Mouse (Mus musculus) right cerebral cortex, postnatal 25 days (tissue): ENCODE results near the gene Slc25a41.

Experiments used
- DNase-seq: peaks from one replicate; pipeline ENCODE4 v3.0.0; 2022

Slc25a41 gene

DNA sequence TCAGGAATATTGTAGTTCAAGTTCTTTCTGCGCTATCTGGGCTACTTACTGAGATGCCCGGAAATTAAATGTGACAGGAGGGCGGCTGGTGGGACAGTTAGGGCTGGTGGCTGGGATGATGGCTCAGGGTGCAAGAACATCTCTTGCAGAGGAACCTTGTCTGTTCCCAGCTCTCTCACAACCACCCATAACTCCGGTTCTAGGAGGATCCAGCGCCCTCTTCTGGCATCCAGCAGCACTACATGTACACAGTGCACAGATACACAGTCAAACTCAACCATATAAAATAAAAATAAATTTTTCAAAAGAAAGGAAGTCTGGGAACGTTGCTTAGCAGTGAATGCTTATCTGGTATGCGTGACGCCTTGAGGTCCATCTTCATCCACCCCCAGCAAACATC is 2.5 kb downstream of the Slc25a41 start:
- DNase-seq = no peak

DNA sequence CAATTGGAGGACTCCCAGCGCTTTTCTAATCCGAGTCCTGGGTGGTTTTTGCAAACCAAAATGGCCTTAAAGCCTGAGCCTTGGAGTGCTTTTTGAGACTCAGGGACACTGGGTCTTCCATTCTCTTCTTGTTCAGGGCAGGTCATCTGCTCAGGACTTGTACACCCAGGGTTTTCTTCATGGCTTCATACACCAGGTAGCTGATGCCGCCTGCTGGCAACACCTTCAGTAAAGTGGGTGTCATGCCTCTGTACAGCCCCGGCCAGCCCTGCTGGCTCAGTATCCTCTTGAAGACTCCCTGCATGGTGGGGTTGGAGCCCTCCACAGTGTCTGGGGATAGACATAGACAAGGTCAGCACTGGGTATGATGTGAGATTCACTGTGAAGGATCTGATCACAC is 8.6 kb downstream of the Slc25a41 start:
- no peak for DNase-seq

DNA sequence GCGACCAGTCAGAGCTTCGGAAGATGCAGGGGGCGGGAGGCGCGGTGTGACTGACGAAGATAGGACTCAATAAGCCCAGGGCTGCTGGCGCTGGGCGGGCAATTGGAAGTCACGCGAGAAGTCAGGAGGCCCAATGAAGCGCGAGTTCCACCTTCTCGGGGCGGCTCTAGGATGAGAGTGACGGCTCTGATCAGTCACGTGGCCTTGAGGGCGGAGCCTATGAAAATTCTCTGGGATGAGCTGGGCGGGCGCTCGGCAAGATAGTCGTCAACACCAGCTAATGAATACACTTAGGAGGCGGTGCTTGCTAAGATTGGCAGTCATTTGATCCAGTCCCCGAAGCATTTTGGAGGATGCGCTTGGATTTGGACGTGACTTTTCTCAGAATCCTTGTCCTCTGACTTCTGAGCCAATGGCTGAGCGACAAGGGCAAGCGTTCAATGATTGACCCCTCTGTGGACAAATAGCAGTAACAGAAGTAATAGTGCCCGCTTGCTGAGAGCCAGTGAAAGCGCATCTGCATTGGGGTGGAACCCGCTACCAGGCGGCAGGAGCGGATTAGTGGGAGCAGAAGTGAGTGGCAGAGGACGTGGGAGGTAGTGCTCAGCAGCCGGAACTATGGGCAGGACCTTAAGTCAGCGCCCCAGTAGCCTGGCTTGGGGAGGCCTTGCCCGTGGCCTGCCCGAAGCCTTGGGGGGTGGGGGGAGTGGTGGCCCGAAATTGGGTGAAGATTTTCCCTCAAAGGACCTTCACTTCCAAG is 9.6 kb downstream of the Slc25a41 start:
- DNase-seq = peak; percentile 100

DNA sequence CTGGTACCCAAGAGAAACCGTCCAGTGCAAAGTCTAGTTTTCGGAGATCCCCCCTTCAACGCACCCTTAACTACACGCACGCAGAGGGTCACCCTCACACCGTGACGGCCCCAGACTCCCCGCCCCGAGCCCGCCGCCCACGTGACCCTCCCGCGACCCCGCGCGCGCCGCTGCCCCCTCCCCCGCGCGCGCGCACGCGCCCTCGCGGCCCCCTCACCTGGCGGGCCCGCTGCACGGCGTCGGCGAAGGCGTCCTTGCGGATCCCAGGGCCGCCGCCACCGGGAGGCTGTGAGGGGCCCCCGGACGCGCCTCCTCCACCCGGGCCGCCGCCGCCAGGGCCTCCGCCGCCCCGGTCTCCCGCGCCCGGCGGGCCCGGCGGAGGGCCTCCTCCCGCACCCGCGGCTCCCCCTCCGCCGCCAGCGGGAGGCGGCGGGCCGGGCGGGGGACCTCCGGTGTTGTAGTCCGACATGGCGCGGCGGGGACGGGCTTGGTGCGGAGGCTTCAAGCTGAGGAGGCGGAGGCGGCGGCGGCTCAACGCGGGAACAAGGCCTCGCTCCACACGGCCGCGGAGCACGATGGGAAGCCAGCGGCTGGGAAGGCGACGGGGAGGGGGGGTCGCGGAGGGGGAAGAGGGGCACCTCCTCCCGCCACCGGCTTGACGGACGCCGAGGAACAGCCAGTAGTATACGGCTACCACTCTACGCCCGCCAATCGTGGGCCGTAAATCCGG is 10.4 kb downstream of the Slc25a41 start, which contains the start of gene Khsrp:
Khsrp (minus strand) TSS at position 592 of the 730 bp plus-strand sequence.
- no peak for DNase-seq

DNA sequence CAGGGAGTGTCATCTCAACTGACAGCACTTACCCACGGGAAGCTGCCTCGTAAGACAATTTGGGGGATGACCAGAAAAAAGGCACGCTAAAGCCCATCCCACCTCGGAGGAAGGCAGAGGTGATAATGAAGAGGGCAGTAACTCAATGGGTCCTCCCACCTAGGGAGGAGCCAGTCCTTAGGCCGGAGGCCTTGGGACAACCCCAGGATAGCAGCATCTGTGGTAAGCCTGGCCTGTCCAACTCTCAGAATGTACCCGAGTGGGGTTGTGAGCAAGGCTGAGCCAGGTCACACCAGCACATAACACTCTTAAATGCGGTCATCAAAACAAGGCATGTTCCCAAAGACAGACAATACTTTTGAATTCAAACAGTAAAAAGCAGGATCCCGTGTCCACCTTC is 11.8 kb downstream of the Slc25a41 start:
- DNase-seq = no peak

DNA sequence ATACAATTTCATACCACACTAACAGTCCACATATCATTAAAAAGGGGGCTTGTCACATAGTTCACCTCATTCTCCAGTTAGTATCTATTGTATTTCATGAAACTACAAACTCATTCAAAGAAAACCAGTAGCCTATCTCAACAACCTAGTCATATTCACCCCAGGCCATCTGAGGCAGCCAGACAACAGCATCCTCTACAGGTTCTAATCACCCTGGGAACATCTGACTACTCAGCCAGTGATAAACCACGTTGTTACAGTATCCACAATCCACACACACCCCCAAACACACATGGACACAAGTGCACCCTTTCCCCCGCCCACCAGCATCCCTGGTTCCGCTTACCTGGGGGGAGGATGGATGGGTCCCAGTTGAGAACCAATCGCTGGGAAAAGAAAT is 14.0 kb downstream of the Slc25a41 start:
- no peak for DNase-seq

DNA sequence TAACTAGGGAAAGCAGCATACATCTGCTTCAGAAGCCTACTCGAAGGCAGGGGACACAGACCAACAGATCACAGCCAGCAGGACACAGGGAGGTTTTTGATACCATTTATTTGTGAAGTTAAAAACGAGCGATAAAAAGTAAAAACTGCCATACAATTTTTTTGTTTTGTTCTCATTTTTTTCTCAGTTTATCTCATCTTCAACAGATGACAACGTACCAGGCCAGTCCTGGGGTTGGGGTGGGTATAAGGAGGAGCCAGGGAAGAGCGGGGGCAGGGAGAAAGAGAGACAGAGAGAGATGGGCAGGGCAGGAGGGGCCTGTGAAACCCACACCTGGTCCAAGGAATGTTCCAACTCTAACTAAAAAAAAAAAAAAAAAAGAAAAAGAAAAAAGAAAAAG is 20.5 kb downstream of the Slc25a41 start:
- no peak for DNase-seq

DNA sequence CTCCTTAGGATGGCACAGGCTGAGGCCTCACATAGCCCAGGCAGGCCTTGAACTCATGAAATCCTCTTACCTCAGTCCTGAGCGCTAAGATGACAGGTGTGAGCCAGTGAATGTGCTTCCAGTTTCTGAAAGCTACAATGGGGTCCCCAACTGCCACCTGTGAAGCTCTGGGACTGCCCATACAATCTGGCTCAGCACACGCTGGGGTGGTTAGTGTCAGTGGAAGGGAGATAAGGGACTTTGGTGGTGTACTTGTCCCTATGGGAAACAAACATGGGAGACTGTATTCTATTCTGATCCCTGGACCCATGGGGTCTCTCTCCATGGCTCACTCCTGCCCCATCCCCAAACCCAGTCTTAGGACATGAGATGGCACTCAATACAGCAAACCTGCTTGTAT is 21.8 kb downstream of the Slc25a41 start:
- no peak for DNase-seq

DNA sequence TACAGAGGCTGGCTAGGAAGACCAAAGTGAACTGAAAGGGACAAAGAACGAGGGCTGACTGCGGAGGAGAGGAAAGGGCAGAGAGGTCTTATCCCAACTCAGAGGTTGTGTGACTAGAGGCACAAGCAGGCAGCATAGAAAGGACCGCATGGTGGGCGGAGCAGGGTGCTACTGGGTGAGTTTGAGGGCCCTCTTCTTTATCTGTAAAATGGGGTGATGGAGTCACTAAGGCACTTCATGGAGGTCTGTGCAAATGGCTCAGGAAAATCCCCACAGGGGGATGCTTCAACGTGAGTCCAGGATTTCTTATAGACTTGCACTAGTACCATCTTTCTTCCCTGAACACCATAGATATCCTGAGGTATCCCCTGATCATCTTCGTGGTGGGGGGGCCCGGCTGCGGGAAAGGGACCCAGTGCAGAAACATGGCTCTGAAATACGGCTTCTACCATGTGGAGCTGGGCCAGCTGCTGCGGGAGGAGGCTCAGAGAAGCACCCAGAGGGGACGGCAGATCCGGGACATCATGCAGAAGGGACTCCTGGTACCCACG is 29.1 kb downstream of the Slc25a41 start:
- no peak for DNase-seq

DNA sequence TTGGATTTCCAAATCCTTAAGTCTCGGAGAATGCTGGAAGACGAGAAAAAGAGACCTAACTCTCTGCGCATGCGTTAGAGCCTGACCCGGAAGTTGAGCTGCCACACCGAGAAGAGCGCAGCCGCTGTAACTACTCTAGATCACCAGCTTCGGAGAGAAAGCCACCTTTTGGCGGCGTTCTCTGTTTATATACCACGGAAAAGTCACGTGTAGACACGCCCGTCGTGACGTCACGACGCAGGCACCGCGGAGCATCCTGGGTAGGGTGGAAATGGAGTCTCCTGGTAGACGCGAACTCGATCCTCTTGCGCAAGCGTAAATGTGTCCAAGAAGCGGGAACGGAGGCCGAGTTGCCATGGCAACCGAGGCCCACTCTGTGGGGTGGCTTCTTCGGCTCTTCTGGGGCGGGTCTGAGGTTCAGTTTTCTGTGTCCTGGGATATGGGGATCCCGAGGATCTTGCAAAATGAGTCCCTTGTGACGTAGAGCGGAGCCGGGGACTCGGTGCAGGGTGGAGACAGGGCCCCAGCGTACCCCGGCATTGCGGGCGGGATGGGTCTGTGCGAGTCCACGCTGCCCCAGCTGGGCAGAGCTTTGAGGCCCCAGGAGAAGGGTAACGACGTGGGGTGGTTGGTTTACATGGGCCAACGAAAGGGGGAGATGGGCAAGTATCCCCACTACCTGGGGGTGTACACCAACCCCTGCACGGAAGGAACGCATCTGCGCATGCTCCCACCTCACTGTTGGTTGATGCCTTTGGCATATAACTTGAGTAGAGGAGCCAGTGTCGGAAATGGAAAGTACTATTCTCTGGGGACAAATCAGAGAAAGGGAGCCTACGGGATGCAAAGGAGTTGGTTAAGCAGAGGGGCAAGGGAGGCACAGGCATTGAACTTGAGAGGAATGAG is 30.0 kb downstream of the Slc25a41 start, which contains the start of the genes Gtf2f1 and Gm17949:
Gtf2f1 (minus strand) TSS at position 53 of the 906 bp plus-strand sequence.
Gm17949 (plus strand) TSS at position 234 of the 906 bp plus-strand sequence.
- peak; percentile 94 for DNase-seq

DNA sequence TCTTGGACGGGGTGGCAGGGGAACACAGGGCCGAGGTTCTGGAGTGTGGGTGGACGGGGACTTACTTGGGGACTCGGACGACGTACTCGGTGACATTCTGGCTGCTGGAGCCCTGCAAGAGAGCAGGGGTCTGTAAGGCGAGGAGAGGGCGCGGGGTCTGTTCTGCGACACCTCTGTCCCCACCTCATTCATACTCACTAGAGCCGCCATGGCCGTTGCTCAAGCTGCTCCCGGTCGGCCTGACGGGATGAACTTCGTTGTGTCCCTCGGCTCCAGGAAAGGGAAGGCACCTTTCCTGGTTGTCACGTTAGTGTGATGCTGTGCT is 30.6 kb downstream of the Slc25a41 start:
- DNase-seq = no peak

DNA sequence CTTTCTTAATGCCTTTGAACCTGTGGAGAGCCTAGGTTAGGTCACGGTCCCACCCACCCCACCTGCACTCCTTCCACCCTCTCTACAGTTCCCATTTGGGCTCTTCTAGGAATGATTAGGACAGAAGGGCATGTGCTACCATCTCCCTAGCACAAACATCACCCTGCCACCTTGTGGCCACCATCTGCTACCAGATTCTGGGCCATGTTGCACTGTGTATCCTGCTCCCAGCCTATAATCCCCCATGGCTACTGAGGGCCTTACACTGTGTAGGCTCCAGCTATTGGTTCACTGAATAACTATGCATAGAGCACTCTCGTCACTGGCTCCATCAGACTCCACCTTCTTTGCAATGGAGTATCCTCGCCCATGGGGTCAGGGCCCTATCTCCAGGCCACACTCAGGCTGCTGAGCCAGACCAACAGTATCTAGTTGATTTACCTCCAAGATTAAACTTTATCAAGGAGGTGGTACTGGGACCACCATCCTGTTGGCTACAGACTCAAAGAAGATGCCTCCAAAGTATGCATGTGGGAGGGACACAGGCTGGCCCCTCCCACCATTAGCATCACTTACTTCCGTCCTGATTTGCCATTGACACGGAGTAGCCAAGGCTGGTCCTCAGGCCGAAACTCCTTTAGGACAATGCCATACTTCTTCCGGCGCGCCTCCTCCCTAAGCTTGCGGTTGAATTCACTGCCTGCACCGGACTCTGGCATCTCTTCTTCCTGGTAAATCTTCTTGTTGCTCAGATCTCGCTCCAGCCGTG is 34.1 kb downstream of the Slc25a41 start:
- no peak for DNase-seq

DNA sequence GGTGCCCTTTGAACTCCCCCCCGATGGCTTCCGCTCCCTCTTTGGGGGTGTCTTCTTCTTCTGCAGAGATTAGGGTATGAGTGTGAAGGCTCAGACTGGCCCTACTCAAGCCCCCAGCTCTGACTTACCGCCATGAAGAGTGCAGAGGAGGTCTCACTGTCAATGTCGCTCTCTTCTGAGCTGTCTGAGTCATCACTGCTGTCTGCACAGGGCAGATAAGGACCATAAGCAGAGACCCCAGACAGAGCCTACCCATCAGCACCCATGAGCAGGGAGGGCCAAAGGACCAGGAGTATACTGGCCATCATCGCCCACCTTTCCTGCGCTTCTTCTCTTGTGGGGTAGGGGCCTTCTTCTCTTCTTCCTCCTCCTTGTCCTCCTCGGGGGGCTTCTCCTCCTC is 37.5 kb downstream of the Slc25a41 start:
- no peak for DNase-seq

DNA sequence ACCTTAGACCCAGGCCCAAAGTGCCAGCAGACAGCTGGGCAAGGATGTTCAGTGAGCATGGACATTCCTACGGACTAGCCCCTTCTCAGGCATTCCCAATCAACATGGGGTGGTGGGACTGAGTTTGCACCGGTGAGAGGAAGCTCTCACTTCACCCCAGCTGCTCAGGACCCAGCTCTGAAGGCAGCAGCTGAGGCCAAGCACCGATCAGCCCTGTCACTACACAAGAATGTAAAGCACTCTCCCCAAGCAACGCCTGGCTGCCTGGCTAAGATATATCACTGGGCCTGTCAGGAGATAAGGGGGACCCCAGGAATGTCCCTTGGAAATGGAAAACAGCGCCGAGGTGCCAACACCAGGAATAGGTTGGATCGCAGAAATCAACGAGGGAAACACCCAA is 40.2 kb downstream of the Slc25a41 start:
- DNase-seq = no peak

DNA sequence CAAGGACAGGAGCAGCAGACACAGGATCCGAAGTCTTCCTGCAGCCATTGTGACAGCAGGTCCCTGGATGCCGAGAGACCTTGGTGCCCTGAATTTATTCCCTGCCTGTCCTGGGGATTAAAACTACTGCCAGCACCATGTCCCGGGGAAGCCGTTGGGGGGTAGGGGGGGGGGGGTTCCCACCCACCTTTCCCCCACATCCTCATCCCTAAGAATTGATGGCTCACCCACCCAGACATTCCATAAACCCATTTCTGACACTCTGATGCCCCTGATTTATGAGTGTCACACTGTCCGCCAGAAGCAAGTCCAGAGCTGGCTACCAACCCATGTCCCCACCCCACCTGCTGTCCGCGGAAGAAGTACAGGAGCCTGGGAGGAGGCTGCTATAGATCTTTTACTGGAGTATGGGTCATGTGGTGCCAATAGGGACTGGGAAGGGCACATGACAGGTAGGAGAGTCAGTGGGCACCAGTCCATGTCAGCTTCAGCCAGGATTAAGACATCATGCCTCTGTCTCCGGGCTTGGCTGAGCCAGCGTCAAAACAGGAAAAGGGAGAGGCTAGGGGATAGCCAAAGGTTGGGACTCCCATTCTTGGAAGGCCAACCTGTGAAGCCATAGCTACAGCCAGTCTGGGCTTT is 41.4 kb downstream of the Slc25a41 start, which contains the start of gene Pspn:
Pspn (minus strand) TSS at position 51 of the 642 bp plus-strand sequence.
- DNase-seq = no peak

DNA sequence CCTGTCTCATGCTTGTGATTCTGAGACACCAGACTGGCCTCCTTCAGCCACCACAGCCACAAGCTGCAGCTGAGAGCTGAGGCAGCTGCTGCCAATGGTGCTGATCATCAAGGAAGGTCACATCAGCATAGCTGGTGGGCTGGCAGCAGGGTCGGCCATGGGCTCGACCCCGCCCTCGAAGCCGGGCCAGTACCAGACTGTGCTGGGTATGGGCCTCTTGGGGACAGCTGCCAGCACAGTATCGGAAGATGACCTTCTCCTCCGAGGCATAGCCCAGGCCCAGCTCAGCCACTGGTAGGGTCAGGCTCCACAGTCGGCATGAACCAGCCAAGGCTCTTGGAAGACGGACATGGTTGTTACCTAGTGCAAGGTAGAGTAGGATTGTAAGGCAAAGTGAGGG is 42.0 kb downstream of the Slc25a41 start:
- DNase-seq = no peak

DNA sequence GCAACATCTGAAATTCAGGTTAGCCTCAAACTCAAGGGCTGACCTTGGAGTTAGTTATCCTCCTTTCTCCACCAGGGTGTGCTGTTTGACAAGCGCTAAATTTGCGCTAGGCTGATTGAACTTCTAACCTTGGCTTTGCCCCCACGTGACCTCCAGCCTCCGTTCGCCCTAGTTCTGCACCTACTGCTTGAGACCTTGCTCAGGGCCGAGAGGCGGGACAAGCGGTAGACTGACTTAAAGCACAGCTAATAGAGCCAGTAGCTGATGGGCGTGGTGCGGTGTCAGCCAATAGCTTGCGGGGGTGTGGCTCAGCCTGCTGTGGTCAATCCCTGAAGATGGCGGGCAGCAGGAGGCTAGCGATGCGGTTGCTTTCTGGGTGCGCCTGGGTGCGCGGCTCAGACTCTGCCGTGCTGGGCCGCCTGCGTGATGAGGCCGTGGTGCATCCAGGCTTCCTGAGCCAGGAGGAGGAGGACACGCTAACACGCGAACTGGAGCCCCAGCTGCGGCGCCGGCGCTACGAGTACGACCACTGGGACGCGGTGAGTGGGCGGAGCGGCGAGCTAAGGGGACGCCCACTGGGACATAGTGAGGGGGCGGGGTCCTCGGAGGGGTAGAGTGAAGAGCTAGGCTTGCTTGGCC is 44.3 kb downstream of the Slc25a41 start, which contains the start of gene Alkbh7:
Alkbh7 (plus strand) TSS at position 311 of the 639 bp plus-strand sequence.
- DNase-seq = peak; percentile 94

DNA sequence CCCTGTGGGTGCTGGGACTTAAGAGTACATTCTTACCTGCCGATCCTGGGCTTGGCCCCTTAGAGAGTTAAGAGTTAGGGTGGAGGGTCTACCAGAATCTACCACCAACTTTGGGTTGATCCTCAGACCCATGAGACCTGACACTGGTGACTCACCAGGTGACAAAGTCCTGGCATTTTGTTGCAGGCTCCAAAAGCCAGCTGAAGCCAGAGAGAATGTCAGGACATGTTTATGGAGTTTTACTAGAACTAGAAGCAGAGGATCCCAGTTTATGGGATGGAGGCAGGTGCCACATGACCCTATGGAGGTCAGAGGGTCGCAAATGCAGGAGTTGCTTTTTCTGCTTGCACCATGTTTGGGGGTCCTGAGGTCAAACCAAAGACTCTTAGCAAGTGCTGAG is 44.9 kb downstream of the Slc25a41 start:
- DNase-seq = no peak

DNA sequence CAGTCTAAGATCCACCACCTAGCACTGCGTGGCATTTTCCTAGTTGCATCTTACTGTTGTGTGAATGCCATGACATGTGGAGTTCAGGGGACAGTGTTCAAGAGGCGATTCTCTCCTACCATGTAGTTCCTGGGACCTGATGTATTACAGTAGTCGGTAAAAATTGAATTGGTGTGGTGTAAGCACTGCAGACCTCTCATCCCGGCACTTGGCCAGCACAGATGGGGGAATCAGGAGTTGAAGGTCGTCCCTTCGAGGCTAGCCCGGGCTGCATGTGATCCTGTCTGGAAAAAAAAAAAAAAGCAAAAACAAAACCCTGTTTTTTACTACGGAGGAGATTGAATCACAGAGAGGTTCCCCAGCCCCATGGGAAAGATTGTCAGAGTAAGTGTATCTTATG is 46.4 kb downstream of the Slc25a41 start:
- DNase-seq = no peak

DNA sequence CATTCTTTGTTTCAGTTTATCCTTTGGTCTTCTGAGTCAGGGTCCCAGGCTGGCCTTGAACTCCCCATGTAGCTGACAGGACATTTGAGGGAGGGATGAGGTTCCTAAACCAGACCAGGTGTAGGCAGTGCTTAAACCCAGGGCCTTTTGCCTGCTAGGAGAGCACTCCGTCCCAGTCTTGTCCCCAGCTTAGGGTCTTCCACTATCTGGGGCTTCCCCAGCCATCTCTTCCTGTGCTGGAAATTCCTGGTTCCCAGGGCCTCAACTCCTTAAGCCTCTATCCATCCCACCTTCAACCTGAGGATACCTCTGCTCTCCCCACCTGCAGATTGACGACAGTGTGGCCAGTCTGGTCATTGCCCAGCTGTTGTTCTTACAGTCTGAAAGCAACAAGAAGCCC is 50.5 kb downstream of the Slc25a41 start:
- DNase-seq = no peak
